Mouse (Mus musculus): ENCODE data around the gene Madd. TPM values are rescaled to one million over a fixed set of nuclear protein-coding genes. Genes with fewer than 3 reads are reported as not detected.

Gene Madd
- polyA plus RNA-seq, 1 experiment from 2014 or later = 3.1 TPM

DNA sequence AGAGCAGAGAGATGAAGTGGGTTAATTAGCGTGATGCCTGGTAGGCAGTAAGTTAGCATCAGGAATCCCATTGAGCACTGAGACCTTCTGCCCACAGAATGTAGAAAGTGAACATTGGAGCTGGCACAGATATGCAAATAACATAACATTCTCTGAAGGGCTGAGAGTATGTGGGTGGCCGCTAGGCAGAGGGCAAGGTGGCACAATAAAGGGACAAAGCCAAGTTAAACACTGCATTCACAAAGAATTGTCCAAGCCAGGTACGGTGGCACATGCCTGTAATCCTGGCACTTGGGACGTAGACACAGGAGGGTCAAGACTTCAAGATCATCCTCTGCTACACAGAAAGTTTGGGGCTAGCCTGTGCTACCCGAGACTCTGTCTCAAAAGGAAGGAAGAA is 74.4 kb downstream of the Madd start:
- Histone ChIP-seq H3K27me3 (replicated peaks; ENCODE audit: control insufficient read depth, insufficient read depth, low read length) (no peaks in the 10 kb centered on the region), H3K4me3 (ENCODE audit: low read depth, low read length) (no peak overlapping the region), H3K36me3 (ENCODE audit: control insufficient read depth, insufficient read depth) (no peaks in the 10 kb centered on the region), H3K9me3 (ENCODE audit: control insufficient read depth) (no peaks in the 10 kb centered on the region), H3K4me1 (replicated peaks; ENCODE audit: control insufficient read depth, insufficient read depth, low read length) (no peaks in the 10 kb centered on the region), H3K9ac (ENCODE audit: low read depth, low read length) (no peak overlapping the region), H3K4me2 (replicated peaks; ENCODE audit: low read depth) (no peak overlapping the region), H3K27ac (ENCODE audit: low read depth, low read length) (no peak overlapping the region)
- no peak for ATAC-seq
- 82% methylated on average over 5 of the region's 5 CpGs for WGBS
- TF ChIP-seq CTCF (IDR thresholded peaks at IDR 0.05; ENCODE audit: low read depth) = no peak

DNA sequence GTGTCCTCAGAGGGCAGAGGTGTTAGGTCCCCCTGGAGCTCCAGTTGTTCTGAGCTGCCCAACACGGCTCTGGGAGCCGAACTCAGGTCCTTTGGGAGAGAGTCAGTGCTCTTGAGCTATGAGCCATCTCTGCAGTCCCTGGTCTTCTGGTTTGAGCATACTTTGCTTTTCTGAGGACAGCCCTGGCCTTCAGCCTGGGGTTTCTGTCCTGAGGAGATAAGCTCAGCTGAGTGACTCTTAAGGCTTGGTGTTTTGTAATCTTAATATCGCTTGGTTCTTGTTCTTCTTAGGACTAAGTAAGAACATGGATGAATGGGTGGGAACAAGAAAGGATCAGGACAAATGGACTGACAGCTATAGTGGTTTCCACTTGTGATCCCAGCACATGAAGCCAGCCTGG is 75.5 kb downstream of the Madd start:
- Histone ChIP-seq H3K4me2 (replicated peaks; ENCODE audit: low read depth) (no peak overlapping the region), H3K9ac (ENCODE audit: low read depth, low read length) (no peak overlapping the region), H3K36me3 (ENCODE audit: control insufficient read depth, insufficient read depth) (no peaks in the 10 kb centered on the region), H3K27me3 (replicated peaks; ENCODE audit: control insufficient read depth, insufficient read depth, low read length) (no peaks in the 10 kb centered on the region), H3K9me3 (ENCODE audit: control insufficient read depth) (no peaks in the 10 kb centered on the region), H3K4me1 (replicated peaks; ENCODE audit: control insufficient read depth, insufficient read depth, low read length) (no peaks in the 10 kb centered on the region), H3K27ac (ENCODE audit: low read depth, low read length) (no peak overlapping the region), H3K4me3 (ENCODE audit: low read depth, low read length) (no peak overlapping the region)
- ATAC-seq = no peak
- TF ChIP-seq CTCF (IDR thresholded peaks at IDR 0.05; ENCODE audit: low read depth) = no peak
- 78% methylated on average over 3 of the region's 3 CpGs for WGBS

DNA sequence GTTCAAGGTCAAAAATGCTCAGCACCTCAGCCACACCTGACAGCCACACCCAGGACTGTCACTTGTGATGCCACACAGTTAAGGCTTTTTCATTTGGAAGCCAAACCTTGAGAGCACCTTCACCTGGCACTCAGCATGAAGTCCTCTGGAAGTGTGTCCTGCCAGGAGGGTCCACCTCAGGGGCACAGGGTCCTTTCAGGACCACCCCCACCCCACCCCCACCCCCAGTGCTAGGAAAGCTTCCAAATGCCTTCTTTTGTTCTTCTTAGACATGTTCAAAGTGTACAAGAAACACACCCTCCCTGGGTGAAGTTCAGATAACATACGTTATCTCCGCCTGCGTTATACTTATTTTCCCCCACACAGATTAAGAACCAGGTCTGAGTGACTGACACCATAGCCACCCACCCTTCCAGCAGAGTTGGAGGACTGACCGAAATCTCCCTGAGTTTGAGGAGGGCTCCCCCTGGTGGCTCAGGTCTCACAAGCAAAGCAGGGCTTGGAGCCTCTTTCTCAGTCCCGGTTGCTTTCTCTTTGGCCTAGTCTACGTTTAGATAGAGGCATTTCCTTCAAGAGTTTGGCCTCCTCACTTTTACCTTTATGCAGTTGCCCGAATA is 82.4 kb downstream of the Madd start:
- no peak overlapping the region for H3K9ac ChIP-seq (ENCODE audit: low read depth, low read length)
- WGBS = 7% methylated on average over 7 of the region's 7 CpGs

DNA sequence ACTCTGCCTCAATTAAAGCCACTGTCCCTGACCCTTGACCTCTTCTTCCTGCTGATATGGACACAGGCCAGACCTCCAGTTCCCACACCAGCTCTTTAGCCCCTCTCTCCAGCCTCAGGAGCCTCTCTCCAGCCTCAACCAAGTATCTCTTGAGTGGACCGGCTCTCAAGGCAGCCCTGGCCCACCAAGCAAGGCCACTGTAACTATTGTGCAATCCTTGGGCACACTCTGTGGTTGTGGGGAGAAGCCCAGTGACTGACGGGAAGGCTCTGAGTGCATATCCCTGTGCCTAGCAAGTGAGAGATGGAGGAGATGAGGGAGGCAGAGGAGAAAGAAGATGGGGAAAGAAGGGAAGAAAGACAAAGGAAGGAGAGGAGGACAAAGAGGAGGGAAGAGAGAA is 85.5 kb downstream of the Madd start:
- no peak overlapping the region for H3K27ac ChIP-seq (ENCODE audit: low read depth, low read length)
- H3K4me1 ChIP-seq (replicated peaks; ENCODE audit: control insufficient read depth, insufficient read depth, low read length) = no peaks in the 10 kb centered on the region
- H3K9me3 ChIP-seq (ENCODE audit: control insufficient read depth) = no peaks in the 10 kb centered on the region
- no peak overlapping the region for H3K4me3 ChIP-seq (ENCODE audit: low read depth, low read length)
- WGBS = 87% methylated on average over 2 of the region's 2 CpGs
- TF ChIP-seq CTCF (IDR thresholded peaks at IDR 0.05; ENCODE audit: low read depth) = no peak
- H3K36me3 ChIP-seq (ENCODE audit: control insufficient read depth, insufficient read depth) = no peaks in the 10 kb centered on the region
- no peak overlapping the region for H3K9ac ChIP-seq (ENCODE audit: low read depth, low read length)
- H3K4me2 ChIP-seq (replicated peaks; ENCODE audit: low read depth) = no peak overlapping the region
- H3K27me3 ChIP-seq (replicated peaks; ENCODE audit: control insufficient read depth, insufficient read depth, low read length) = no peaks in the 10 kb centered on the region
- no peak for ATAC-seq

More for the DNA sequence above, 82.4 kb downstream of the Madd start:
- Histone ChIP-seq H3K4me2 (replicated peaks; ENCODE audit: low read depth) (no peak overlapping the region), H3K27ac (ENCODE audit: low read depth, low read length) (no peak overlapping the region), H3K4me1 (replicated peaks; ENCODE audit: control insufficient read depth, insufficient read depth, low read length) (no peaks in the 10 kb centered on the region), H3K9me3 (ENCODE audit: control insufficient read depth) (no peaks in the 10 kb centered on the region), H3K27me3 (replicated peaks; ENCODE audit: control insufficient read depth, insufficient read depth, low read length) (no peaks in the 10 kb centered on the region), H3K4me3 (ENCODE audit: low read depth, low read length) (no peak overlapping the region), H3K36me3 (ENCODE audit: control insufficient read depth, insufficient read depth) (no peaks in the 10 kb centered on the region)
- ATAC-seq = peak; percentile 74
- TF ChIP-seq CTCF (IDR thresholded peaks at IDR 0.05; ENCODE audit: low read depth) = peak; percentile 97

DNA sequence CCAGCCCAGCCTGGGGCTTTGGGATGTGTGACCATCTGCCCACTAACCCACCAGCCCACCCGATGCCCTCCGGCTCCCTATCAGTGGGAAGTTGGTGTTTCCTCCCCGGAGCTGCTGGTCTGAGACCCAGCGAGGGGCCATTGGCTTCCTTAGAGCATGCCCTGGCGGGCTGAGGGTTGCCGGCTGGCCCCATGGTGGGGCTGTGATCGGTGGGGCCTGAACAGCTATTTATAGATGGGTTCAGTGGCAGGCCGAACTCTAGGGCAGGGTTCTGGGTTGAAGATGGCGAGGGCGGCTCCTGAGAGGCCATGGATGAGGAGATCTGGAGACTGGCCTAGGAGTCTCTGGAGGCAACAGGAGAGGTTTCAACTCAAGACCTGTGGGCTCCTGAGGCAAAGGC is 86.6 kb downstream of the Madd start:
- Histone ChIP-seq H3K4me1 (replicated peaks; ENCODE audit: control insufficient read depth, insufficient read depth, low read length) (no peaks in the 10 kb centered on the region), H3K9ac (ENCODE audit: low read depth, low read length) (no peak overlapping the region)
- no peak for TF ChIP-seq CTCF (IDR thresholded peaks at IDR 0.05; ENCODE audit: low read depth)

DNA sequence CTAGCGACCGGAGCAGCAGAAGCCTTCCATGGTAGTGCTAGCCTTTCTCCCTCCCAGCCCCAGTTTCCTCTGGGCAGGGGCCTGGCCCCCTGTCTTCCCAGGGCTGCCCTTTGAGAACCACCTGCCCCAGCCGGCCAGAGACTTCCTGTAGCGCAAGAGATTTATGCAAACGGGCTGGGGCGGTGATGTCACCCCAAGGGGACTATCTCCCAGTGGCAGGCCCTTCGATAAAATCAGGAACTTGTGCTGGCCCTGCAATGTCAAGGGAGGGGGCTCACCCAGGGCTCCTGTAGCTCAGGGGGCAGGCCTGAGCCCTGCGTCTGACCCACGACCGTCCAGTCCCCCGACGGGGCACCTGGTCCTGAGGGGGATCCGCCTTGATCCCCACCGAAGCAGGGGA is 87.1 kb downstream of the Madd start:
- Histone ChIP-seq H3K27me3 (replicated peaks; ENCODE audit: control insufficient read depth, insufficient read depth, low read length) (no peaks in the 10 kb centered on the region), H3K9me3 (ENCODE audit: control insufficient read depth) (no peaks in the 10 kb centered on the region), H3K27ac (ENCODE audit: low read depth, low read length) (no peak overlapping the region), H3K36me3 (ENCODE audit: control insufficient read depth, insufficient read depth) (no peaks in the 10 kb centered on the region), H3K4me3 (ENCODE audit: low read depth, low read length) (no peak overlapping the region), H3K4me2 (replicated peaks; ENCODE audit: low read depth) (no peak overlapping the region), H3K9ac (ENCODE audit: low read depth, low read length) (no peak overlapping the region), H3K4me1 (replicated peaks; ENCODE audit: control insufficient read depth, insufficient read depth, low read length) (no peaks in the 10 kb centered on the region)
- ATAC-seq = no peak
- TF ChIP-seq CTCF (IDR thresholded peaks at IDR 0.05; ENCODE audit: low read depth) = no peak
- 73% methylated on average over 14 of the region's 14 CpGs for WGBS

More for the DNA sequence above, 86.6 kb downstream of the Madd start:
- H3K27me3 ChIP-seq (replicated peaks; ENCODE audit: control insufficient read depth, insufficient read depth, low read length) = no peaks in the 10 kb centered on the region
- no peak overlapping the region for H3K4me2 ChIP-seq (replicated peaks; ENCODE audit: low read depth)
- H3K27ac ChIP-seq (ENCODE audit: low read depth, low read length) = no peak overlapping the region
- H3K36me3 ChIP-seq (ENCODE audit: control insufficient read depth, insufficient read depth) = no peaks in the 10 kb centered on the region
- H3K4me3 ChIP-seq (ENCODE audit: low read depth, low read length) = no peak overlapping the region
- WGBS = 94% methylated on average over 10 of the region's 10 CpGs
- H3K9me3 ChIP-seq (ENCODE audit: control insufficient read depth) = no peaks in the 10 kb centered on the region
- no peak for ATAC-seq

DNA sequence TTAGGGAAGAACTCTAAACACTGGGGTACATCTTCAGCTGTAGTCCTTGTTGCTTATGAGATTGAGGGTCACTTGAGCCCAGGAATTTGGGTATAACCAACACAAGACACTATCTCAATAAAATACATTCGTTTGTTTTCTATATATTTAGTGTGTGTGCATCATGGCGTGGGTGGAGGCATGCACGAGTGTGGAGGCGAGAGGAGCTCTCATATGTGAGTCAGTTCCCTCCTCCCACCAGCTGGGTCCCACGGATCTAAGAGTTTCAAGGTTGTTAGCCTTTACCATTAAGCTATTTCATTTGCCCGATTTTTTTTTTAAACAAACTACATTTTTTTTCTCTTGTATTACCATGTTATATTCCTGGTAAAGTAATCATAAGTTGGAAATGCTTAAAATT is 92.8 kb downstream of the Madd start:
- Histone ChIP-seq H3K4me2 (replicated peaks; ENCODE audit: low read depth) (no peak overlapping the region), H3K27me3 (replicated peaks; ENCODE audit: control insufficient read depth, insufficient read depth, low read length) (no peaks in the 10 kb centered on the region), H3K4me1 (replicated peaks; ENCODE audit: control insufficient read depth, insufficient read depth, low read length) (no peaks in the 10 kb centered on the region), H3K9ac (ENCODE audit: low read depth, low read length) (no peak overlapping the region), H3K36me3 (ENCODE audit: control insufficient read depth, insufficient read depth) (no peaks in the 10 kb centered on the region), H3K4me3 (ENCODE audit: low read depth, low read length) (no peak overlapping the region), H3K9me3 (ENCODE audit: control insufficient read depth) (no peaks in the 10 kb centered on the region), H3K27ac (ENCODE audit: low read depth, low read length) (no peak overlapping the region)
- WGBS = 72% methylated on average over 6 of the region's 6 CpGs
- no peak for ATAC-seq
- TF ChIP-seq CTCF (IDR thresholded peaks at IDR 0.05; ENCODE audit: low read depth) = no peak

All from intestine, postnatal 0 days (tissue).